Mouse (Mus musculus): Measurements from ENCODE around the gene Vti1a.

- no peak for TF ChIP-seq CTCF (IDR thresholded peaks at IDR 0.05; ENCODE audit: low read depth, low read length)
- TF ChIP-seq GATA1 (IDR thresholded peaks at IDR 0.05; ENCODE audit: borderline replicate concordance, low read length): no peak
Observed at GRCm38 (mm10) chr19:55269051-55269450, 47.0 kb upstream of the Vti1a start.
